Mouse (Mus musculus) MEL (cell line): ENCODE results near the gene Tnfrsf13b.

Source experiments
- BHLHE40 ChIP-seq: IDR thresholded peaks from 2 replicates; pipeline ENCODE4 v1.6.1; 2012; ENCODE audit warnings: low read depth, mild to moderate bottlenecking, inconsistent platforms, low read length, improper control_type of control experiment, borderline replicate concordance
- CHD2 ChIP-seq: IDR thresholded peaks from 2 replicates; pipeline ENCODE4 v1.6.1; 2011; ENCODE audit warnings: low read length, improper control_type of control experiment
- CTCF ChIP-seq, 3 experiments: IDR thresholded peaks in 2 of 3; conservative IDR thresholded peaks in 1 of 3; 2 replicates each; pipeline ENCODE4 v1.5.1; 2011 to 2012; ENCODE audit warnings: low read length in 3 of 3, low read depth in 2 of 3, mild to moderate bottlenecking in 2 of 3, improper control_type of control experiment in 1 of 3, inconsistent platforms in 1 of 3, mixed read lengths in 1 of 3, moderate library complexity in 1 of 3; ENCODE audit not compliant: control insufficient read depth in 1 of 3, insufficient read depth in 1 of 3, poor library complexity in 1 of 3, severe bottlenecking in 1 of 3
- EP300 ChIP-seq, 2 experiments: IDR thresholded peaks; 2 replicates each; pipeline ENCODE4 v1.6.1; 2011; ENCODE audit warnings: improper control_type of control experiment in 2 of 2, low read length in 2 of 2, low read depth in 1 of 2, mild to moderate bottlenecking in 1 of 2
- MAFK ChIP-seq: IDR thresholded peaks from 2 replicates; pipeline ENCODE4 v1.6.1; 2011; ENCODE audit warnings: low read depth, mild to moderate bottlenecking, low read length, improper control_type of control experiment, borderline replicate concordance
- MXI1 ChIP-seq: IDR thresholded peaks from 2 replicates; pipeline ENCODE4 v1.6.1; 2011; ENCODE audit warnings: mild to moderate bottlenecking, low read depth, low read length, improper control_type of control experiment
- POLR2A ChIP-seq, 2 experiments: IDR thresholded peaks; 2 replicates each; pipeline ENCODE4 v1.6.1; 2011 to 2012; ENCODE audit warnings: low read length in 2 of 2, mild to moderate bottlenecking in 2 of 2, control low read depth in 1 of 2, improper control_type of control experiment in 1 of 2, low read depth in 1 of 2, moderate library complexity in 1 of 2; ENCODE audit not compliant: control insufficient read depth in 1 of 2, insufficient read depth in 1 of 2, poor library complexity in 1 of 2
- POLR2AphosphoS2 ChIP-seq: IDR thresholded peaks from 2 replicates; pipeline ENCODE4 v1.6.1; 2011; ENCODE audit warnings: low read length, improper control_type of control experiment
- SIN3A ChIP-seq: IDR thresholded peaks from 2 replicates; pipeline ENCODE4 v1.6.1; 2012; ENCODE audit warnings: low read length, improper control_type of control experiment, inconsistent platforms
- TAL1 ChIP-seq: IDR thresholded peaks from 2 replicates; pipeline ENCODE4 v1.6.1; 2012; ENCODE audit warnings: mild to moderate bottlenecking, inconsistent platforms, low read length, moderate library complexity, mixed read lengths
- UBTF ChIP-seq: IDR thresholded peaks from 2 replicates; pipeline ENCODE4 v1.6.1; 2012; ENCODE audit warnings: low read depth, mild to moderate bottlenecking, inconsistent platforms, low read length, improper control_type of control experiment, moderate library complexity, borderline replicate concordance; ENCODE audit not compliant: insufficient read depth
- USF2 ChIP-seq, 2 experiments: IDR thresholded peaks; 2 replicates each; pipeline ENCODE4 v1.6.1; 2011 to 2012; ENCODE audit warnings: improper control_type of control experiment in 2 of 2, low read length in 2 of 2, borderline replicate concordance in 1 of 2, inconsistent platforms in 1 of 2, low read depth in 1 of 2, mild to moderate bottlenecking in 1 of 2; ENCODE audit not compliant: insufficient read depth in 1 of 2
- ZC3H11A ChIP-seq: IDR thresholded peaks from 2 replicates; pipeline ENCODE4 v1.6.1; 2012; ENCODE audit warnings: low read depth, mild to moderate bottlenecking, inconsistent platforms, low read length, improper control_type of control experiment

GRCm38 (mm10) chr11:61155727-61156126 lies 29.2 kb downstream of the Tnfrsf13b start:
- no peak for TF ChIP-seq EP300 (IDR thresholded peaks at IDR 0.05; ENCODE audit: low read depth in 1 of 2, low read length in 2 of 2)
- no peak for TF ChIP-seq UBTF
- TF ChIP-seq CTCF (IDR thresholded peaks at IDR 0.05 in 2 of 3, conservative IDR thresholded peaks at IDR 0.05 in 1 of 3; ENCODE audit: control insufficient read depth in 1 of 3, insufficient read depth in 1 of 3, low read depth in 2 of 3, low read length in 3 of 3, poor library complexity in 1 of 3, severe bottlenecking in 1 of 3): peak; percentile 28 to 80 (median 71)
- no peak for TF ChIP-seq USF2 (IDR thresholded peaks at IDR 0.05; ENCODE audit: borderline replicate concordance in 1 of 2, insufficient read depth in 1 of 2, low read depth in 1 of 2, low read length in 2 of 2)
- TF ChIP-seq POLR2A (IDR thresholded peaks at IDR 0.05; ENCODE audit: control insufficient read depth in 1 of 2, insufficient read depth in 1 of 2, low read depth in 1 of 2, low read length in 2 of 2, poor library complexity in 1 of 2): no peak
- TF ChIP-seq TAL1: no peak
- no peak for TF ChIP-seq POLR2AphosphoS2
- TF ChIP-seq BHLHE40: no peak
- TF ChIP-seq MAFK: no peak
- no peak for TF ChIP-seq SIN3A
- TF ChIP-seq CHD2: no peak
- TF ChIP-seq ZC3H11A: peak; percentile 39; the same call in 1 of the 2 replicates
- no peak for TF ChIP-seq MXI1
